Mouse (Mus musculus): Measurements from ENCODE around the gene Nsg2. TPM values are rescaled to one million over a fixed set of nuclear protein-coding genes. Genes with fewer than 3 reads are reported as not detected.

Nsg2 gene
- polyA plus RNA-seq, 1 experiment from 2014 or later: 8.0 TPM

Other genes with a start within 250 kb of the Nsg2 start
- gene Cpeb4, start 128.3 kb upstream of the Nsg2 start, polyA plus RNA-seq (2014; fragmentation: Nextera tagmentation; extraction: Ambion mirVana): 5.8 and 7.1 TPM in 2 replicates
- gene 4930524B15Rik, start 34.9 kb upstream of the Nsg2 start, polyA plus RNA-seq (2014; fragmentation: Nextera tagmentation; extraction: Ambion mirVana): 0.17 TPM in 1 of 2 replicates, not detected in the other
- 0.08 TPM in 1 of 2 replicates, not detected in the other for gene Il9r, start 199.8 kb downstream of the Nsg2 start, polyA plus RNA-seq (2014; fragmentation: Nextera tagmentation; extraction: Ambion mirVana)
- gene Snrnp25, start 205.0 kb downstream of the Nsg2 start, polyA plus RNA-seq (2014; fragmentation: Nextera tagmentation; extraction: Ambion mirVana): 91.8 and 94.6 TPM in 2 replicates
- gene Rhbdf1, start 221.8 kb downstream of the Nsg2 start, polyA plus RNA-seq (2014; fragmentation: Nextera tagmentation; extraction: Ambion mirVana): 21.6 and 24.0 TPM in 2 replicates
- 29.6 and 30.9 TPM in 2 replicates for gene Mpg, start 226.0 kb downstream of the Nsg2 start, polyA plus RNA-seq (2014; fragmentation: Nextera tagmentation; extraction: Ambion mirVana)